Mouse (Mus musculus) gonadal fat pad, adult 2 months (tissue): ENCODE results near the gene Tmem214. TPM values are rescaled to one million over a fixed set of nuclear protein-coding genes. Genes with fewer than 3 reads are reported as not detected.
"Not testable (repeated sequence)": the region's sequence is repeated elsewhere in the genome, so short reads cannot be mapped to it uniquely, and the experiment has no call there.

Experiments
- DNase-seq: peaks from one replicate; pipeline ENCODE4 v3.0.0-alpha.2; 2012; ENCODE audit warnings: low read depth
- polyA plus RNA-seq: library from polyadenylated mRNA; depleted of rRNA; stranded (reverse); fragments of >200 nt; gene quantifications from 2 replicates; pipeline ENCODE4 v1.2.3, GENCODE M21; 2012

Tmem214 gene
- polyA plus RNA-seq, 1 experiment: 97.4 TPM

GRCm38 (mm10) chr5:30878616-30879015 lies 10.8 kb downstream of the Tmem214 start:
- no peak for DNase-seq

GRCm38 (mm10) chr5:30879347-30879943 lies 11.6 kb downstream of the Tmem214 start:
- no peak for DNase-seq

GRCm38 (mm10) chr5:30881839-30882238 lies 14.0 kb downstream of the Tmem214 start:
- not testable (repeated sequence) for DNase-seq

GRCm38 (mm10) chr5:30886209-30886608 lies 18.4 kb downstream of the Tmem214 start:
- DNase-seq: no peak

GRCm38 (mm10) chr5:30886731-30887130 lies 18.9 kb downstream of the Tmem214 start:
- DNase-seq: no peak

- DNase-seq: no peak
These were observed 19.5 kb downstream of the Tmem214 start for GRCm38 (mm10) chr5:30887331-30887761.

GRCm38 (mm10) chr5:30887858-30888336 lies 20.1 kb downstream of the Tmem214 start:
- DNase-seq: peak; percentile 66

GRCm38 (mm10) chr5:30888337-30889087 lies 20.7 kb downstream of the Tmem214 start, which contains the start of gene Agbl5:
Gene Agbl5 (plus strand): TSS chr5:30888694.
- no peak for DNase-seq

GRCm38 (mm10) chr5:30889088-30889754 lies 21.4 kb downstream of the Tmem214 start:
- DNase-seq: no peak

- no peak for DNase-seq
These were observed 22.6 kb downstream of the Tmem214 start for GRCm38 (mm10) chr5:30890375-30890774.

- no peak for DNase-seq
These were observed 34.0 kb downstream of the Tmem214 start for GRCm38 (mm10) chr5:30901860-30902259.

GRCm38 (mm10) chr5:30907413-30908059 lies 39.7 kb downstream of the Tmem214 start, which contains the start of gene Ost4:
Gene Ost4 (minus strand): TSS chr5:30907788.
- no peak for DNase-seq

- DNase-seq: no peak
These were observed 40.9 kb downstream of the Tmem214 start for GRCm38 (mm10) chr5:30908426-30909299.

GRCm38 (mm10) chr5:30909300-30909659 lies 41.5 kb downstream of the Tmem214 start:
- no peak for DNase-seq

GRCm38 (mm10) chr5:30909863-30910262 lies 42.1 kb downstream of the Tmem214 start:
- DNase-seq: no peak

GRCm38 (mm10) chr5:30910481-30910880 lies 42.7 kb downstream of the Tmem214 start:
- DNase-seq: no peak

GRCm38 (mm10) chr5:30912156-30912555 lies 44.3 kb downstream of the Tmem214 start:
- DNase-seq: no peak

GRCm38 (mm10) chr5:30913060-30913841 lies 45.4 kb downstream of the Tmem214 start, which contains the start of gene Emilin1:
Gene Emilin1 (plus strand): TSS chr5:30913402.
- DNase-seq: no peak

- no peak for DNase-seq
These were observed 46.4 kb downstream of the Tmem214 start for GRCm38 (mm10) chr5:30914101-30914635.

- no peak for DNase-seq
These were observed 47.0 kb downstream of the Tmem214 start for GRCm38 (mm10) chr5:30914849-30915248.
